Comparison of ENCODE assay signal across 8 mouse cellular contexts in genomic region chr7:97391293-97392078, GRCm38 (mm10). TPM values are rescaled to one million over a fixed set of nuclear protein-coding genes. Genes with fewer than 3 reads are reported as not detected.
DNase-seq lines count a peak whose midpoint lies in the region; ATAC-seq and TF ChIP-seq lines count a peak whose summit lies in the region.
"Had no signal": no experiment of that assay in that cellular context is flagged by ENCODE, and none has a peak within 500 bp of the region (broad histone marks: within the 10 kb centered on the region; RNA-seq: fewer than 3 reads in every experiment).

No protein-coding gene starts in this region.

- H3K9me3 ChIP-seq in forebrain, postnatal 0 days (ENCODE audit: low read length) = no peaks in the 10 kb centered on the region
- H3K9me3 ChIP-seq in lung, embryonic 16.5 days (ENCODE audit: control insufficient read depth, low read length) = no peaks in the 10 kb centered on the region

- no peak overlapping the region for H3K4me3 ChIP-seq in layer of hippocampus, adult 2 months
- H3K4me3 ChIP-seq in forebrain, postnatal 0 days (ENCODE audit: low read depth, low read length) = no peak overlapping the region
- H3K4me3 ChIP-seq in lung, embryonic 16.5 days (ENCODE audit: low read length) = no peak overlapping the region

- WGBS in forebrain, postnatal 0 days = 26% methylated on average over 13 of the region's 13 CpGs
- WGBS in lung, embryonic 16.5 days = 49% methylated on average over 13 of the region's 13 CpGs

- H3K4me2 ChIP-seq in forebrain, postnatal 0 days (ENCODE audit: low read depth) = no peak overlapping the region
- H3K4me2 ChIP-seq in lung, embryonic 16.5 days (ENCODE audit: low read depth, low read length) = peak overlapping the region; percentile 8; the same call in 1 of the 2 replicates

- H3K4me1 ChIP-seq in forebrain, postnatal 0 days (ENCODE audit: insufficient read depth) = no peaks in the 10 kb centered on the region
- peaks cover 12% of the 10 kb centered on the region; the same call in 1 of the 2 replicates for H3K4me1 ChIP-seq in lung, embryonic 16.5 days (replicated peaks; ENCODE audit: control insufficient read depth, insufficient read depth, low read length)

- no peak overlapping the region for H3K9ac ChIP-seq in forebrain, postnatal 0 days
- no peak overlapping the region; the same call in 1 of the 2 replicates for H3K9ac ChIP-seq in lung, embryonic 16.5 days (ENCODE audit: low read length)

- H3K36me3 ChIP-seq in forebrain, postnatal 0 days (ENCODE audit: insufficient read depth) = peaks cover 17% of the 10 kb centered on the region
- peaks cover 37% of the 10 kb centered on the region for H3K36me3 ChIP-seq in lung, embryonic 16.5 days (ENCODE audit: control insufficient read depth, insufficient read depth, low read length)

- H3K27ac ChIP-seq in layer of hippocampus, adult 2 months = peak overlapping the region; percentile 70
- 0 out of 2 replicates have a peak overlapping the region, but pooled peaks have one; percentile 21 for H3K27ac ChIP-seq in forebrain, postnatal 0 days (ENCODE audit: low read depth, low read length)
- peak overlapping the region; percentile 82 for H3K27ac ChIP-seq in lung, embryonic 16.5 days (ENCODE audit: low read length)

- H3K27me3 ChIP-seq in forebrain, postnatal 0 days (ENCODE audit: insufficient read depth, low read length) = no peaks in the 10 kb centered on the region
- no peaks in the 10 kb centered on the region for H3K27me3 ChIP-seq in lung, embryonic 16.5 days (ENCODE audit: control insufficient read depth, insufficient read depth, low read depth, low read length)

- ATAC-seq in forebrain, postnatal 0 days = peak; percentile 59
- peak; percentile 84 for ATAC-seq in lung, embryonic 16.5 days (ENCODE audit: low read depth)

- DNase-seq in layer of hippocampus, adult 2 months (ENCODE audit: low spot score in 2 of 2) = peak in 1 of 2 experiments; percentile 21
- no peak for DNase-seq in layer of hippocampus, postnatal 10 days (ENCODE audit: low spot score in 2 of 2)
- peak; percentile 46 for DNase-seq in forebrain, postnatal 0 days
- DNase-seq in ovary, postnatal 36 days (ENCODE audit: low spot score) = peak; percentile 43
- no peak for DNase-seq in right cerebral cortex, adult 18-20 months
- no peak for DNase-seq in urinary bladder, postnatal 10 days (ENCODE audit: low spot score)

- TF ChIP-seq CTCF in layer of hippocampus, adult 2 months (conservative IDR thresholded peaks at IDR 0.05) = no peak
- TF ChIP-seq CTCF in forebrain, postnatal 0 days (IDR thresholded peaks at IDR 0.05; ENCODE audit: low read depth) = no peak

RNA-seq across cellular contexts. Expression of gene Ndufc2, which starts 8.3 kb away (rescaled TPM):
- 100 to 1,000 TPM; 206 to 221 TPM for total RNA-seq in layer of hippocampus, adult 2 months (2021)
- total RNA-seq in layer of hippocampus, postnatal 10 days (2021) = 100 to 1,000 TPM; 270 to 275 TPM
- 384 and 445 TPM in 2 replicates for total RNA-seq in forebrain, postnatal 0 days (2014; rRNA removed)
- 631 and 789 TPM in 2 replicates for polyA plus RNA-seq in forebrain, postnatal 0 days (2015; fragmentation: Nextera tagmentation; extraction: Ambion mirVana)
- 350 and 370 TPM in 2 replicates for polyA plus RNA-seq in lung, embryonic 16.5 days (2015; fragmentation: Nextera tagmentation; extraction: Ambion mirVana)

RNA-seq across cellular contexts. Expression of gene Alg8, which starts 20.1 kb away (rescaled TPM):
- total RNA-seq in layer of hippocampus, adult 2 months (2021) = 10 to 100 TPM; 10.1 to 10.2 TPM
- 10 to 100 TPM; 10.6 to 11.3 TPM for total RNA-seq in layer of hippocampus, postnatal 10 days (2021)
- 3.5 and 7.5 TPM in 2 replicates for total RNA-seq in forebrain, postnatal 0 days (2014; rRNA removed)
- 8.6 and 10.6 TPM in 2 replicates for polyA plus RNA-seq in forebrain, postnatal 0 days (2015; fragmentation: Nextera tagmentation; extraction: Ambion mirVana)
- polyA plus RNA-seq in lung, embryonic 16.5 days (2015; fragmentation: Nextera tagmentation; extraction: Ambion mirVana) = 42.4 and 44.3 TPM in 2 replicates

RNA-seq across cellular contexts. Expression of gene Thrsp, which starts 26.0 kb away (rescaled TPM):
- 10 to 100 TPM; 40.0 to 40.6 TPM for total RNA-seq in layer of hippocampus, adult 2 months (2021)
- total RNA-seq in layer of hippocampus, postnatal 10 days (2021) = 10 to 100 TPM; 16.9 to 19.7 TPM
- 6.7 and 11.2 TPM in 2 replicates for total RNA-seq in forebrain, postnatal 0 days (2014; rRNA removed)
- 8.6 and 11.7 TPM in 2 replicates for polyA plus RNA-seq in forebrain, postnatal 0 days (2015; fragmentation: Nextera tagmentation; extraction: Ambion mirVana)
- 1.2 and 1.6 TPM in 2 replicates for polyA plus RNA-seq in lung, embryonic 16.5 days (2015; fragmentation: Nextera tagmentation; extraction: Ambion mirVana)
- total RNA-seq: MEL had no signal

RNA-seq across cellular contexts. Expression of gene Kctd21, which starts 59.4 kb away (rescaled TPM):
- 10 to 100 TPM; 13.2 to 14.5 TPM for total RNA-seq in layer of hippocampus, adult 2 months (2021)
- 1 to 10 TPM; 6.9 to 8.9 TPM for total RNA-seq in layer of hippocampus, postnatal 10 days (2021)
- 3.9 and 4.9 TPM in 2 replicates for total RNA-seq in forebrain, postnatal 0 days (2014; rRNA removed)
- 2.4 and 3.1 TPM in 2 replicates for polyA plus RNA-seq in forebrain, postnatal 0 days (2015; fragmentation: Nextera tagmentation; extraction: Ambion mirVana)
- polyA plus RNA-seq in lung, embryonic 16.5 days (2015; fragmentation: Nextera tagmentation; extraction: Ambion mirVana) = 5.5 and 5.8 TPM in 2 replicates

RNA-seq across cellular contexts. Expression of gene Kctd14, which starts 59.6 kb away (rescaled TPM):
- 1 to 10 TPM; 4.7 to 5.3 TPM for total RNA-seq in layer of hippocampus, adult 2 months (2021)
- total RNA-seq in layer of hippocampus, postnatal 10 days (2021) = 1 to 10 TPM; 2.1 to 3.1 TPM
- 0.05 and 0.38 TPM in 2 replicates for total RNA-seq in forebrain, postnatal 0 days (2014; rRNA removed)
- 1.8 and 1.9 TPM in 2 replicates for polyA plus RNA-seq in forebrain, postnatal 0 days (2015; fragmentation: Nextera tagmentation; extraction: Ambion mirVana)
- 8.9 and 9.9 TPM in 2 replicates for polyA plus RNA-seq in lung, embryonic 16.5 days (2015; fragmentation: Nextera tagmentation; extraction: Ambion mirVana)

Comparison
In these comparisons a context has a peak if more than half of its experiments do, and no peak if none do; other contexts are left out.
1. DNase-seq: peak in forebrain, postnatal 0 days (single experiment) and ovary, postnatal 36 days (single experiment); none in layer of hippocampus, postnatal 10 days (0 of 2), right cerebral cortex, adult 18-20 months (single experiment) and urinary bladder, postnatal 10 days (single experiment).
2. H3K27ac ChIP-seq: peak in every context shown above with its lines; median percentile 82 in lung, embryonic 16.5 days; 70 in layer of hippocampus, adult 2 months; 21 in forebrain, postnatal 0 days.